Comparison of ENCODE assay signal across 8 mouse cellular contexts in genomic region chr6:56796232-56796631, GRCm38 (mm10). TPM values are rescaled to one million over a fixed set of nuclear protein-coding genes. Genes with fewer than 3 reads are reported as not detected.
DNase-seq lines count a peak whose midpoint lies in the region; ATAC-seq and TF ChIP-seq lines count a peak whose summit lies in the region.

No protein-coding gene starts in this region.

- no peaks in the 10 kb centered on the region for H3K27me3 ChIP-seq in heart, embryonic 15.5 days
- H3K27me3 ChIP-seq in MEL (ENCODE audit: control insufficient read depth in 1 of 2, insufficient read depth in 2 of 2, low read length in 2 of 2): no peaks in the 10 kb centered on the region
- H3K27me3 ChIP-seq in hindbrain, embryonic 10.5 days (ENCODE audit: insufficient read depth, poor library complexity, severe bottlenecking): no peaks in the 10 kb centered on the region
- no peaks in the 10 kb centered on the region for H3K27me3 ChIP-seq in thymus, adult 2 months (ENCODE audit: control insufficient read depth, insufficient read depth, low read length)

- peak overlapping the region; percentile 89 for H3K9ac ChIP-seq in heart, embryonic 15.5 days
- peak overlapping the region; percentile 96 for H3K9ac ChIP-seq in MEL (ENCODE audit: control insufficient read depth, low read depth, low read length, poor library complexity, severe bottlenecking)

- peak; percentile 28 to 62; a peak in 2 of 4 replicates for TF ChIP-seq EP300 in MEL (IDR thresholded peaks at IDR 0.05; ENCODE audit: low read depth in 1 of 2, low read length in 2 of 2)

- H3K27ac ChIP-seq in heart, embryonic 15.5 days: peak overlapping the region; percentile 100
- peak overlapping the region; percentile 98 for H3K27ac ChIP-seq in MEL (ENCODE audit: control insufficient read depth, low read depth, low read length)
- H3K27ac ChIP-seq in hindbrain, embryonic 10.5 days: peak overlapping the region; percentile 99
- no peak overlapping the region; the same call in 1 of the 2 replicates for H3K27ac ChIP-seq in thymus, adult 2 months (ENCODE audit: control insufficient read depth, insufficient read depth, low read length)

- no peak for ATAC-seq in heart, embryonic 15.5 days (replicated peaks; ENCODE audit: insufficient number of reproducible peaks, insufficient read depth, low FRiP score, low read depth)
- ATAC-seq in megakaryocyte-erythroid progenitor cell, adult 5-6 weeks (replicated peaks; ENCODE audit: low FRiP score, low TSS enrichment, poor library complexity, severe bottlenecking): peak; percentile 12; the same call in 1 of the 2 replicates

- no peak for TF ChIP-seq RAD21 in MEL (IDR thresholded peaks at IDR 0.05; ENCODE audit: low read depth, low read length)

- 3% methylated on average over 8 of the region's 8 CpGs for WGBS in heart, embryonic 15.5 days
- 14% methylated on average over 8 of the region's 8 CpGs for WGBS in hindbrain, embryonic 10.5 days
- under 1% methylated on average over 8 of the region's 8 CpGs for WGBS in thymus, adult 2 months

- no peak for TF ChIP-seq CTCF in MEL (IDR thresholded peaks at IDR 0.05 in 2 of 3, conservative IDR thresholded peaks at IDR 0.05 in 1 of 3; ENCODE audit: control insufficient read depth in 1 of 3, insufficient read depth in 1 of 3, low read depth in 2 of 3, low read length in 3 of 3, poor library complexity in 1 of 3, severe bottlenecking in 1 of 3)
- TF ChIP-seq CTCF in thymus, adult 2 months (IDR thresholded peaks at IDR 0.05; ENCODE audit: borderline replicate concordance, control insufficient read depth, extremely low read depth, insufficient read depth, low read length, poor library complexity): no peak

- no peak for DNase-seq in heart, postnatal 36 days
- DNase-seq in MEL (ENCODE audit: low read depth, low spot score): no peak
- no peak for DNase-seq in hindbrain, embryonic 10.5 days (ENCODE audit: low spot score)
- DNase-seq in gastrocnemius, postnatal 10 days: no peak
- DNase-seq in thymus, adult 2 months: no peak
- DNase-seq in layer of hippocampus, adult 9-11 months: no peak

- H3K79me2 ChIP-seq in MEL (ENCODE audit: control insufficient read depth, insufficient read depth, low read length, poor library complexity): peaks cover 62% of the 10 kb centered on the region

- no peak for TF ChIP-seq POLR2A in MEL (IDR thresholded peaks at IDR 0.05; ENCODE audit: control insufficient read depth in 1 of 2, insufficient read depth in 1 of 2, low read depth in 1 of 2, low read length in 2 of 2, poor library complexity in 1 of 2)
- TF ChIP-seq POLR2A in thymus, adult 2 months (IDR thresholded peaks at IDR 0.05; ENCODE audit: control insufficient read depth, extremely low read depth, insufficient read depth, low read length, poor library complexity): no peak

- H3K4me2 ChIP-seq in heart, embryonic 15.5 days: peak overlapping the region; percentile 83

- H3K9me3 ChIP-seq in heart, embryonic 15.5 days (replicated peaks): no peaks in the 10 kb centered on the region
- H3K9me3 ChIP-seq in MEL (replicated peaks; ENCODE audit: insufficient read depth, low read length): no peaks in the 10 kb centered on the region
- no peaks in the 10 kb centered on the region for H3K9me3 ChIP-seq in hindbrain, embryonic 10.5 days

- peaks cover 25% of the 10 kb centered on the region for H3K4me1 ChIP-seq in heart, embryonic 15.5 days (replicated peaks)
- peaks cover 8 to 16% of the 10 kb centered on the region in 2 experiments for H3K4me1 ChIP-seq in MEL (ENCODE audit: control insufficient read depth in 1 of 2, insufficient read depth in 2 of 2, low read length in 2 of 2)
- H3K4me1 ChIP-seq in hindbrain, embryonic 10.5 days (replicated peaks): peaks cover 28% of the 10 kb centered on the region
- peaks cover 6% of the 10 kb centered on the region for H3K4me1 ChIP-seq in thymus, adult 2 months (replicated peaks; ENCODE audit: control insufficient read depth, insufficient read depth, low read length)

- H3K36me3 ChIP-seq in heart, embryonic 15.5 days: no peaks in the 10 kb centered on the region
- H3K36me3 ChIP-seq in MEL (ENCODE audit: control insufficient read depth in 1 of 2, insufficient read depth in 2 of 2, low read length in 2 of 2): peaks cover 2 to 29% of the 10 kb centered on the region in 2 experiments
- H3K36me3 ChIP-seq in hindbrain, embryonic 10.5 days: peaks cover 30% of the 10 kb centered on the region
- no peaks in the 10 kb centered on the region for H3K36me3 ChIP-seq in thymus, adult 2 months (ENCODE audit: control insufficient read depth, insufficient read depth, low read length)

- peak overlapping the region; percentile 76 for H3K4me3 ChIP-seq in heart, embryonic 15.5 days
- peak overlapping the region; percentile 78 to 91 for H3K4me3 ChIP-seq in MEL (ENCODE audit: control insufficient read depth in 1 of 2, insufficient read depth in 1 of 2, low read depth in 2 of 2, low read length in 2 of 2)
- peak overlapping the region; percentile 81 for H3K4me3 ChIP-seq in hindbrain, embryonic 10.5 days
- no peak overlapping the region for H3K4me3 ChIP-seq in thymus, adult 2 months (ENCODE audit: control insufficient read depth, insufficient read depth, low read length)

- intact Hi-C loops in heart, postnatal 36 days (cut with DNase I): loop anchor here (2.0 to 10.0 kb wide), 2 partner anchors 81 to 909 kb away; partner anchors contain the start of genes Avl9 and Lancl2

TF ChIP-seq in MEL, 35 proteins besides CTCF, POLR2A, EP300 and RAD21:
- TF ChIP-seq MYB (IDR thresholded peaks at IDR 0.05; ENCODE audit: low read depth, low read length) (peak; percentile 79), SIN3A (IDR thresholded peaks at IDR 0.05; ENCODE audit: low read length) (no peak; the same call in 1 of the 2 replicates), CHD1 (IDR thresholded peaks at IDR 0.05; ENCODE audit: low read depth, low read length) (peak; percentile 67; the same call in 1 of the 2 replicates), POLR2AphosphoS2 (IDR thresholded peaks at IDR 0.05; ENCODE audit: low read length) (peak; percentile 34; the same call in 1 of the 2 replicates)

RNA-seq across cellular contexts. Expression of gene Kbtbd2, which starts 1.4 kb away (rescaled TPM):
- polyA plus RNA-seq in heart, embryonic 15.5 days (2015; fragmentation: Nextera tagmentation; extraction: Ambion mirVana): 22.8 and 31.2 TPM in 2 replicates
- total RNA-seq in heart, postnatal 36 days (2021): 10 to 100 TPM; 31.5 to 38.1 TPM
- 26.0 and 28.2 TPM in 2 replicates for total RNA-seq in MEL (2012; rRNA removed)
- polyA plus RNA-seq in MEL (2012; ENCODE audit: insufficient read depth in 1 of 2, insufficient read length in 2 of 2, low read depth in 1 of 2, low replicate concordance in 2 of 2, missing spikeins in 1 of 2): 10 to 100 TPM; 13.2 to 50.7 TPM
- 34.4 and 38.9 TPM in 2 replicates for polyA plus RNA-seq in hindbrain, embryonic 10.5 days (2016; fragmentation: Nextera tagmentation; extraction: Ambion mirVana)
- total RNA-seq in megakaryocyte-erythroid progenitor cell, adult 5-6 weeks (2014; fragmentation: Nextera tagmentation): 23.3 and 32.6 TPM in 2 replicates
- total RNA-seq in megakaryocyte-erythroid progenitor cell, adult 5-6 weeks (2017): 57.3 and 81.0 TPM in 2 replicates
- 10 to 100 TPM; 21.9 to 25.8 TPM for total RNA-seq in gastrocnemius, postnatal 10 days (2021)
- 16.3 and 17.4 TPM in 2 replicates for polyA plus RNA-seq in thymus, adult 2 months (2012; rRNA removed)

RNA-seq across cellular contexts. Expression of gene Fkbp9, which starts 35.6 kb away (rescaled TPM):
- 129 and 161 TPM in 2 replicates for polyA plus RNA-seq in heart, embryonic 15.5 days (2015; fragmentation: Nextera tagmentation; extraction: Ambion mirVana)
- total RNA-seq in heart, postnatal 36 days (2021): 10 to 100 TPM; 88.2 to 88.8 TPM
- 2.5 and 3.0 TPM in 2 replicates for total RNA-seq in MEL (2012; rRNA removed)
- 10 to 100 TPM in 1 of 2 experiments, not detected in 1; 19.5 TPM for polyA plus RNA-seq in MEL (2012; ENCODE audit: insufficient read depth in 1 of 2, insufficient read length in 2 of 2, low read depth in 1 of 2, low replicate concordance in 2 of 2, missing spikeins in 1 of 2)
- 60.3 and 75.5 TPM in 2 replicates for polyA plus RNA-seq in hindbrain, embryonic 10.5 days (2016; fragmentation: Nextera tagmentation; extraction: Ambion mirVana)
- total RNA-seq in megakaryocyte-erythroid progenitor cell, adult 5-6 weeks (2014; fragmentation: Nextera tagmentation): 3.2 and 4.3 TPM in 2 replicates
- total RNA-seq in megakaryocyte-erythroid progenitor cell, adult 5-6 weeks (2017): 6.6 and 7.4 TPM in 2 replicates
- total RNA-seq in gastrocnemius, postnatal 10 days (2021): 100 to 1,000 TPM; 120 to 138 TPM
- polyA plus RNA-seq in thymus, adult 2 months (2012; rRNA removed): 7.4 and 11.1 TPM in 2 replicates

Comparison
In these comparisons a context has a peak if more than half of its experiments do, and no peak if none do; other contexts are left out.
1. RNA of gene Fkbp9, which starts 35.6 kb away (total RNA-seq): 120 to 138 TPM in gastrocnemius, postnatal 10 days and 88.2 to 88.8 TPM in heart, postnatal 36 days; 3.2 to 7.4 TPM in megakaryocyte-erythroid progenitor cell, adult 5-6 weeks and 2.5 to 3.0 TPM in MEL; every median in the first group is over 10 times any median in the second.